Mouse (Mus musculus) embryo, embryonic 11 days (tissue): ENCODE measurements around the gene Ttc29.

ENCODE experiments used
- DNase-seq: peaks from one replicate; pipeline ENCODE4 v3.0.0-alpha.2; 2015

Gene Ttc29

GRCm38 (mm10) chr8:78284805-78285204 lies 71.7 kb downstream of the Ttc29 start:
- no peak for DNase-seq

DNA sequence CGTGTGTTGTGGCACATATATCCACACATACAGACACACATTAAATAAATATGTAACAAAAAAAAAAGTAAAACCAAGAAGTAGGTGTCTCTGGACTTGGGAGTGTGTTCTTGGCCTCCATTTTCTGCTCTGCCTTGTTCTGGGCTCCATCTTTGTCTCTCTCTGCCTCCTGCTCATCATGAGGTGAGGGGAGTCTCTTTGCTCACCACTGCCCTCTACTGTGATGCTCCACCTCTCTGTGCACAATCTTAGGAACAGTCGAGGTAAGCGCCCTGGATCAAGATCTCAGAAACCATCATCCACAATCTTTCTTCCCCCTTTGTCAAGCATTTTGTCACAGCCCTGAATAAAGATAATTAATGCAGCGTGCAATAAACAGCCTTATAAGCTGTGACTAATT lies 72.3 kb downstream of the Ttc29 start:
- DNase-seq, result no peak

DNA sequence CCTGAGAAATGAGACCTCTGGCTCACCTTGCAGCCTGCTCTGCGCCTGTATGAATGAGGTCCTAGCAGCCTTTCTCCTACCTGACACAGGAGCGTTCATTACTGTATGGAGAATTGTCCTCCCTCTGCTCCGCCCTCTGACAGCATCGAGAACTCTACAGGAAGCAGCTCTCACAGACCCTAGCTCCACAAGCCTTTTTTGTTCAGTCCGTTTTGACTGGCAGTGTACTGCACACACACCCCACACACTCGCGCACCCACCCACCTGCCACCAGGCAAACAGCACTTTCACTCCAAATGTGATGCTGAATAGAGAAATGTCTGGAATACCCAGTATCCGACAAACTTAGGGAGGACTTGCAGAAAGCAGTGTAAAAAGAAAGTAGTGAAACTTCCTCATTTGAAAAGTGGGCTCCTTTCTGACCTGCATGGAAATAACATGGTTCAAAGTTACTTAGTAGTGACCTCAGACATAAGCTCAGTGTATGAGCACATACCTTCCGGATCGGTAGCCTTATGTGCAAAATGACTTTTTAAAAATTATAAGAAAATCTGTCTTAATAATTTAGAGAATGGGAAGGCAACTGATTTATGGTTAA lies 76.4 kb downstream of the Ttc29 start:
- no peak for DNase-seq

DNA sequence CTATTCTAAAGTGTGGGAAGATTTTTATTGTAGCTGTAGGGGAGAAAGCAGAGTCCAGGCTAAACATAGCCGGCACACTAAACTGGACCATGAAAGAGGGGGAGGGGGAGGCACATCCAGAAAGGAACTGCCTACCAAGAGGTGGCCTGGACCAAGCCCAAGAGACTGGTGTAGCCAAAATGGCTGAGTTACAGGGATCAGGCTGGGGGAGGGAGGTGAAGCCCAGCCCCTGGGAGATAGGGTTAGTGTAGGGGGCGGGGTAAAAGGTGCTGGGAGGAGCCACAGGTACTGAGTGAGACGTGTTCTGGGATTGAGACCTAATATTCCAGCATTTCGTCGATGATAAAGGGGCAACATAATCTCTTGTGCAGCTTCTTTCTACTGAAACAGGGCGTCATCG lies 77.2 kb downstream of the Ttc29 start:
- no peak for DNase-seq

- DNase-seq, result no peak
Measured at GRCm38 (mm10) chr8:78295494-78295893, 82.4 kb downstream of the Ttc29 start.

DNA sequence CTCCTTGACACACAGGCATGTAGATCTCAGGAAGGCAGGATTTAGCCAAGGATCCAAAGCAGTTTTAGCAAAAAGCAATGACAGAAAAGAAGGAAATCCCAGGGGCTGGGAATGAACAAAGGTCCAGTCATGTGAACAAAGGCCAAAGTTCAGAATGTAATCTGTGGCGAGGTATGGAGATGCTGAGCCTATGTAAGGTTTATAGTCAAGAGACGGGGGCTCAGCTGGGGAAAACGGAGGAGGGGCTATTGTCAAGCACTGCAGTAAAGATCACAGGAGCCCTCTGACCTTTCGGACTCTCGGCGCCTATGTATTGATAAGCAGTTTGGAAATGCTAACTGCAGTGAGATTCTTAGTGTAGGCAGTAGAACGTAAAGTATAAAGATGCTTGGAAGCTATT lies 90.5 kb downstream of the Ttc29 start:
- peak; percentile 33 for DNase-seq

DNA sequence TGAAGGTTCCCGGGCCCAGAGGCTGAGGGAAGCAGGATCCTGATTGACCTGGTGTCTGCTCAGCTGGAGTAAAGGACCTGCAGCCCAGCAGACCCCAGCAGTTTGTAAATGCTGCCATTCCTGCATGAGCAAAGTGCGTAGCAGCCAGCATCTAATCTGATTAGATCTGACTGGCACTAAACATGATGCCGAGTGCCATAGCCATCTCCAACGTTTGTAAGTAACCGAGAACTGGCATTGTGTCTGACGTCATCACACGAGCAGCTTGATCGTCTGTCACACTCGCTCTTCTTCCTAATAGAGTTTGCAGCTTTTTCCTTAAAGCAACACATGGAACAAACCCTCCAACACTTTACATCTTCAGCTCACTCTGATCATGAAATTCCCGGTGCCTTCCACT lies 93.5 kb downstream of the Ttc29 start:
- no peak for DNase-seq

GRCm38 (mm10) chr8:78307131-78307530 lies 94.0 kb downstream of the Ttc29 start:
- DNase-seq, result peak; percentile 23

- DNase-seq, result no peak
Measured at GRCm38 (mm10) chr8:78309539-78309938, 96.4 kb downstream of the Ttc29 start.

GRCm38 (mm10) chr8:78315576-78315975 lies 102.5 kb downstream of the Ttc29 start:
- no peak for DNase-seq

GRCm38 (mm10) chr8:78317666-78318065 lies 104.6 kb downstream of the Ttc29 start:
- DNase-seq, result no peak

GRCm38 (mm10) chr8:78323391-78323790 lies 110.3 kb downstream of the Ttc29 start:
- no peak for DNase-seq

DNA sequence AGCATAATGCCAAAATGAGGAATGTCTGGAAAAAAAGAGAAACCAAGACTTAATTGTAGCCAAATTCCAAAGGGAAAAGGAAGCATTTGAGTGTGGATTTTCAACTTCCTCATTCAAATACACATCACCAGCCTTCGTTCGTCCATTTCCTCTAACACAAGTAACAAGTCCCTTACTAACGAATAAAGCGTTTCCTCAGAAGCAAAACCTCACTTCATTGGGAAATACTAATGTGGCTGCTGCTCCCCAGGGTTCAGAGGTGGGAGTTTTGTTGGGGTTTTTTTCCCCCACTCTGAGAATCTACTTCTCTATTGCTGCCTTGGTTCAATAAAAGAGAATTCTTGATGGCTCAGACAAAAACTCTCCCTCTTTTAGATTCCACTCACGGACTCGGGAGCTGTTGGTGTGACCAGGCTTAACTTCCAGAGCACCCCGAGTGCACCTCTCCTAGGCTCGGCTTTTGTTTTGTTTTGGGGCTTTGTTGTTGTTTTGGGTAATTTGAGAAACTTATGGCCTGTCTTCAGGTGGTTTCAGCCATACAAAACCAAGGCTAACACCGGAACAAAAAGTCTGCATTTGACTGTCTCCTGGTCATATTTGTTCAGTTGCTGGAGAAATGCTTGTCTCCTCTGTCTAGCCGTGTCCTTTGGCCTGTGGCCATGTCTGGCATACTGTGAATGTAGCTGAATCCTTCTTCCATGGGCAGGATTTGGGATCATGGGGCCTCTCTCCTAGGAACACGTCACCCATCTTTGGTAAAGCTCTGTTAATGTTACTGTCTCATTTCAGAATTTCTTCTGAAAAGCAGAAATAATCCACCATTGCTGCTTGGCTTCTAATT lies 127.8 kb downstream of the Ttc29 start:
- DNase-seq, result no peak

- no peak for DNase-seq
Measured at GRCm38 (mm10) chr8:78342151-78342550, 129.1 kb downstream of the Ttc29 start.

GRCm38 (mm10) chr8:78344006-78344405 lies 130.9 kb downstream of the Ttc29 start:
- DNase-seq, result peak; percentile 45

GRCm38 (mm10) chr8:78345705-78346104 lies 132.6 kb downstream of the Ttc29 start:
- no peak for DNase-seq

GRCm38 (mm10) chr8:78346131-78346621 lies 133.1 kb downstream of the Ttc29 start:
- peak; percentile 19 for DNase-seq

DNA sequence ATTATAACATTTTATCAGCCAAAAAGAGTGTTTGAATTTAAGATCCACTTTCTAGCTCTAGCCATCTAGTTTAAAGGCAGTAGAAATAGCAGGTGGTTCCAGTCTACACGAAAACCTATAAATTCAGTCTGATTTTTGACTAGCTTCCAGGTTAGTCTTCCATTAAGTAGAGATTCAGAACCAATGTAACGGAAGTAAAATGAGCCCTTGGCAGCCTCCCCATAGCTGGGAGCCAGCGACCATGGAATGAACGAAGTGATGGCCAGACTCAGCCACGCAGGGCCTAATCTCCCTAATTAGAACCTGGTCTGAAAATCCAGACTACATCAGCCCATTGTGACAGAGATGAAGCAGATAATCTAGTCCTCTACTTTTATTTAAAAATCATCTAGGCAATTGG lies 140.8 kb downstream of the Ttc29 start:
- no peak for DNase-seq

- DNase-seq, result no peak
Measured at GRCm38 (mm10) chr8:78354801-78355200, 141.7 kb downstream of the Ttc29 start.

DNA sequence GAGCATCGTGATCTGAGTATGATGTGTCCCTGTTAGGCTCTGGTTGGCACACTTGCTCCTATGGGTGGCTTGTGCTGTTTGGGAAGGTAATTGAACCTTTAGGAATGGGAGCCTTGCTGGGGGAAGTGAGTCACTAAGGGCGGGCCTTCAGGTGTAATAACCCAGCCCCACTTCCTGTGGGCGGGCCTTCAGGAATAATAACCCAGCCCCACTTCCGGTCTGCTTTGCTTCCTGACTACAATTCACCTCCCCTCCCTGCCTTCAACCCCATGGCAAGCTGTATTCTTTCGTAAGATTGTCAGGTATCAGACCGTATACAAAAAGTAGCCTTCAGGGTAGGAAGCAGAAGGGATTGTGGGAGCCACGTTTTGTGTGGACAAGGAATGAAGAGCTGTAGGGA lies 177.7 kb downstream of the Ttc29 start:
- no peak for DNase-seq

GRCm38 (mm10) chr8:78419272-78419671 lies 206.2 kb downstream of the Ttc29 start:
- no peak for DNase-seq

- peak; percentile 68 for DNase-seq
Measured at GRCm38 (mm10) chr8:78420101-78420503, 207.0 kb downstream of the Ttc29 start.

- no peak for DNase-seq
Measured at GRCm38 (mm10) chr8:78423937-78424336, 210.8 kb downstream of the Ttc29 start.

DNA sequence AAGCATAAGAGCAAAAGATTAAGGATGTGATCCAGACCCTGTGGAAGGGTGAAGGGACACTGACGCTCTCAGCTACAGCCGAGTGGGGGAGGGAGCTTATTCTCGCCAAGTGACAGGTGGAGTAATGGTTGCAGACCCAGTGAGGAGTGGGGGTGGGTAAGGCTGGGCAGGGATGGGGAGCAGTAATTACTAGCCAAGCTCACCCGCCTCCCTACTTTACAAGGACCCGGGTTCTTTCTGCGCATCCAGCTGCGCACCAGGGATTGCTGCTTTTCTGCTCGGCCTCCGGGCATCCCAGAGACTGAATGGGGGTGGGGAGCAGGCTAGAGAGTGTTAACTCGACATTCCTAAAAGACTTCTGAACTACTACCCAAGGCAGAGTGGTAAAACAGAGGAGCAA lies 213.4 kb downstream of the Ttc29 start:
- DNase-seq, result no peak
